Mouse (Mus musculus) liver, postnatal 0 days (tissue): ENCODE measurements at regions not wholly inside any gene's neighbourhood (a gene's known extent, or its start where the extent isn't known, plus 50 kb on each side); places are given as distances from the start of the nearest gene placed in this dataset.
"Not testable (repeated sequence)": the region's sequence is repeated elsewhere in the genome, so short reads cannot be mapped to it uniquely, and the experiment has no call there.

Source experiments
- ATAC-seq: fragments of 200-750 bp; cut with Nextera tagmentation; 2 replicates; pipeline ENCODE4 v1.8.0; 2017; ENCODE audit warnings: mild to moderate bottlenecking, moderate library complexity
- DNase-seq: peaks from one replicate; pipeline ENCODE4 v3.0.0-alpha.2; 2016
- H3K27ac ChIP-seq: fragments of 300-500 bp; sonication (generic); 2 replicates; pipeline ENCODE4 v1.5.1; 2014; ENCODE audit warnings: antibody characterized with exemption, moderate library complexity, mild to moderate bottlenecking, low read depth
- H3K27me3 ChIP-seq: fragments of 300-500 bp; sonication (generic); 2 replicates; pipeline ENCODE4 v1.6.1; 2014; ENCODE audit warnings: low read length, control low read depth, mixed read lengths; ENCODE audit not compliant: insufficient read depth
- H3K36me3 ChIP-seq: fragments of 300-500 bp; sonication (generic); replicated peaks from 2 replicates; pipeline ENCODE4 v1.6.1; 2014; ENCODE audit warnings: mild to moderate bottlenecking, control low read depth, low read length, moderate library complexity, mixed read lengths; ENCODE audit not compliant: insufficient read depth
- H3K4me1 ChIP-seq: fragments of 300-500 bp; sonication (generic); 2 replicates; pipeline ENCODE4 v1.6.1; 2014; ENCODE audit warnings: antibody characterized with exemption, mild to moderate bottlenecking, control low read depth; ENCODE audit not compliant: insufficient read depth
- H3K4me2 ChIP-seq: fragments of 300-500 bp; sonication (generic); 2 replicates; pipeline ENCODE4 v1.6.1; 2014; ENCODE audit warnings: low read depth, mild to moderate bottlenecking, low read length, moderate library complexity, mixed read lengths
- H3K4me3 ChIP-seq: fragments of 300-500 bp; sonication (generic); 2 replicates; pipeline ENCODE4 v1.5.1; 2014; ENCODE audit warnings: low read depth, low read length
- H3K9ac ChIP-seq: fragments of 300-500 bp; sonication (generic); replicated peaks from 2 replicates; pipeline ENCODE4 v1.6.1; 2014; ENCODE audit warnings: mild to moderate bottlenecking, moderate library complexity
- H3K9me3 ChIP-seq: fragments of 300-500 bp; sonication (generic); 2 replicates; pipeline ENCODE4 v1.6.1; 2016; ENCODE audit warnings: mild to moderate bottlenecking, control low read depth, low read length, mixed read lengths
- CTCF ChIP-seq: sonication (generic); IDR thresholded peaks from 2 replicates; pipeline ENCODE4 v1.5.1; 2016; ENCODE audit warnings: antibody characterized with exemption, low read depth
- EP300 ChIP-seq: IDR thresholded peaks from 2 replicates; pipeline ENCODE4 v1.6.1; 2016; ENCODE audit warnings: antibody characterized with exemption, low read depth, mild to moderate bottlenecking
- WGBS: fragments of 180-500 bp; shearing (Covaris S2); extraction: QIAGEN DNeasy Blood & Tissue Kit; methylation state at CpG from one replicate; pipeline ENCODE4 v1.1.7; 2014; ENCODE audit not compliant: insufficient replicate concordance; 5-methylcytosine and 5-hydroxymethylcytosine counted together

DNA sequence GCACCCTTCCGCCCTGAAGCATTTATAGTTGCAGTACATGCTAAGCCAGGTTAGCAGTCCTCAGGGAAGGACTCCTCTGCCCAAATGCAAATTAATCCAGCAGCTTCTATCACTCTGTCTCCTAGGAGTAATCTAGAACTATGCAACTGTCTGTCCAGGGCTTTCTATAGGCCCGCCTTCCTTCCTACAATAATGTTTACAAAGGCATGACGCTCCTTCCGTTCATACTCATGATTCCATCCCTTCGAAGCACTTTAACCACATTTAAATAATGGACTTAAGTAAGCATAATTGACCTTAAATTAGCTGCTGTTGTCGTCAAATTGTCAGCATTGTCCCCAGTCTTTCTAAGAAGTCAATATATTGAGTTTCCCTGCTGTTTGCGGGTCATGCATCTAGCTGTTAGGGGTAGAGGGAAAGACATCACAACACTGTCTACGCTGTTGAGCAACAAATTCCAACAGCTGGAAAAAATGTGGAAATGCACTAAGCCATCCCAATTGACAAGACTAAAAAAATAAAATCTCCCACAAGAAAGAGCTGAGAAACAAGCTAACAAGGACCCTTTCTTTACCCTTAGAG is 166.3 kb downstream of the Iqub start:
- Histone ChIP-seq H3K27me3 (no peaks in the 10 kb centered on the region), H3K4me2 (peak overlapping the region; percentile 18; the same call in 1 of the 2 replicates), H3K36me3 (no peaks in the 10 kb centered on the region), H3K9ac (no peak overlapping the region), H3K9me3 (no peaks in the 10 kb centered on the region), H3K4me3 (no peak overlapping the region), H3K27ac (peak overlapping the region; percentile 53; the same call in 1 of the 2 replicates), H3K4me1 (peaks cover 6% of the 10 kb centered on the region; the same call in 1 of the 2 replicates)
- 53% methylated on average over 8 of the region's 8 CpGs for WGBS
- TF ChIP-seq EP300 (no peak), CTCF (no peak)
- no peak for DNase-seq
- peak; percentile 67 for ATAC-seq

DNA sequence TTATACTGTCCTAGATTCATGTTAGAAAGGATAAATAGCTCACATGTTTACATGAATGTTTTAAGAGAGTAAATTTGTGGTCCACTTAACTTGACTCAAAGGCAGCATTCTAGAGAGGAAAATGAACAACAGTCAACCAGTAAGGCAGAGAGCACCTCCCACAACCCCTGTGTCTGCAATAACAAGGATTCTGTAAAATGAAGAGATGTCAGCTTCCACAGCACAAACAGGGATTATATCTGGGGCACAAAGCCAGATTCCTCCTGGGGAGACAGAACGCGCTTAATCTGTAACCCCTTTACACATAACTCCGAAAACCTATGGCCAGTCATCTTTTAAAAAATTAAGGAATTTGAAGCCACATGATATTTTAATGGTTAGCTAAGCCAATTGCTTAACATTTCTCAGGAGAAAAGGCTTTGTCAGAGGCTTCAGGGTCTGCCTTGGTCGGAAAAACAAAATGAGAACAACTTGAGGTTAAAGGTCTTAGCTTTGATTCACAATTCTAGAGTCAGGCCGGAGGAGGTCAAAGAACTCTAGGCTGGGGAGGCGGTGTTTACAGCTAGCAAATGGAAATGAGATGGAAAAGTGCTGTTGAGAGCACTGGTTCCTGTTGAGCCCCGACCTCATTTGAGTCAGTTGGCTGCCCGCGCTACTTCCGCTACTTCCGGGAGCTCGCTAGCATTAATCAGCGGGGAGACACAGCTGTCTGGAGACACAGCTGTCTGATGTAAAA is 167.0 kb downstream of the Iqub start:
- DNase-seq: peak; percentile 36

DNA sequence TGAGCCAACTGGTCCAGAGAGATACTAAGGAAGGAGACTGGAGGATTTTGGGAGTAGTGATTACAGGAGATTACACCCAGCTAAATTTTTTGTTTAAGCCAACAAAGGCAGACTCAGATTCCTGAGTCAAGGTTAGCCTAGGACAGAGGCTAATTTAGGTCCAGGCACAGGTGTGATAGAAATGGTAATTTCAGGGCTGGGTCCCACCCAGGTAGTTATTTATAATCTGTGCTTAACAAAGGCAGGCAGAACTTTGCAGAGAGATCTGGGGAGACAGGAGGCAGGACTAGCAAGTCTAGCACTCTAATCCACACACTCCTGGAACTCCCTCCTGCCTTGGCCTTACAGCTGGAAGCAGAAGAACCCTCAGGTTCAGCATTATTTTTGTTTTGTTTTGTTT is 172.4 kb downstream of the Iqub start:
- Histone ChIP-seq H3K9me3 (no peaks in the 10 kb centered on the region), H3K9ac (no peak overlapping the region), H3K27ac (no peak overlapping the region), H3K4me2 (no peak overlapping the region), H3K4me1 (no peaks in the 10 kb centered on the region), H3K4me3 (no peak overlapping the region), H3K36me3 (no peaks in the 10 kb centered on the region), H3K27me3 (no peaks in the 10 kb centered on the region)
- ATAC-seq (no peak), DNase-seq (no peak)
- TF ChIP-seq CTCF (no peak), EP300 (no peak)

More for the DNA sequence above, 167.0 kb downstream of the Iqub start:
- Histone ChIP-seq H3K27me3 (no peaks in the 10 kb centered on the region), H3K4me2 (peak overlapping the region; percentile 18; the same call in 1 of the 2 replicates), H3K27ac (peak overlapping the region; percentile 53; the same call in 1 of the 2 replicates), H3K9ac (no peak overlapping the region), H3K9me3 (no peaks in the 10 kb centered on the region), H3K36me3 (no peaks in the 10 kb centered on the region), H3K4me1 (peaks cover 6% of the 10 kb centered on the region; the same call in 1 of the 2 replicates), H3K4me3 (no peak overlapping the region)
- TF ChIP-seq CTCF: no peak
- TF ChIP-seq EP300: no peak
- WGBS: 62% methylated on average over 13 of the region's 13 CpGs
- ATAC-seq: peak; percentile 87

DNA sequence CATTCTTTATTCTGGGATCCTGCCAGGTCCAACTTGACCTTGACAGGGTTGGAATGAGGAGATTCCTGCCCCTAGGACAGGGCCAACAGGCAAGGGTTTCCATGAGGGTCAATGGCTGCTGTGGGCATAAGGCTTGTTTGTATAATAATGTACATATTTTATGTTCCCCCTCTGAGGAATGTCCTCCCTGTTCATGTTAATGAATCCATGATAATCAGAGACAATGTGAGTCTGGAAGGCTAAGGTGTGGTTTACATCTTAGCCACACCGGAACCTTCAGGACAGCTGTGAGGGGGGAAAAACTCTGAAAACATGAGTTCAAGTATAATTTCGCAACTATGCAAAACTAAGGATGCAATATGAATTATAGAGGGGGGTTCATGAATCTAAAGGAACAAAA is 172.8 kb downstream of the Iqub start:
- Histone ChIP-seq H3K4me1 (no peaks in the 10 kb centered on the region), H3K27ac (no peak overlapping the region), H3K9ac (no peak overlapping the region), H3K27me3 (no peaks in the 10 kb centered on the region), H3K4me3 (no peak overlapping the region), H3K4me2 (no peak overlapping the region), H3K9me3 (no peaks in the 10 kb centered on the region), H3K36me3 (no peaks in the 10 kb centered on the region)
- ATAC-seq (no peak), DNase-seq (no peak)
- WGBS: 83% methylated on average over 2 of the region's 2 CpGs
- TF ChIP-seq CTCF (no peak), EP300 (no peak)

DNA sequence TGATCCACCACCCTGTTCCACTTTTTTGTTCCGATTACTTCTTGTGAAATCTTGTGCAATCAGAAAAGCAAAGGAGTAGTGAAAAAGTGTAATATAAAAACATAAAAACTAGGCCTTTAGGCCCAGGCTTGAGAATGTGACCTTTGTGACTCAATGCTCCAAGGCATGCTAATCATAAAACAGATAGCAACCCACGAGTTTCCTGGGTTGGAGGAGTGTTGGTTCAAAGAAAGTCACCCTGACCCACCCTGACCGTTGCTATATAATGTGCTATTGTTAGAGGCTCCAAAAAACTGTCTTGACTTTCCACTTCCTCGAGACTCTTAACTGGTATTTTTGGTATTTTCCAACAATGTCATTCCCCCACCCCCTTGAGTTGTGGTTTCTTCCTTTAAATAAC is 172.2 kb upstream of the Slc13a1 start:
- not testable (repeated sequence) for H3K36me3 ChIP-seq, H3K27me3 ChIP-seq, H3K27ac ChIP-seq, H3K4me3 ChIP-seq, DNase-seq, H3K9me3 ChIP-seq, H3K9ac ChIP-seq, ATAC-seq, H3K4me2 ChIP-seq, H3K4me1 ChIP-seq
- WGBS: 52% methylated on average over 4 of the region's 4 CpGs

DNA sequence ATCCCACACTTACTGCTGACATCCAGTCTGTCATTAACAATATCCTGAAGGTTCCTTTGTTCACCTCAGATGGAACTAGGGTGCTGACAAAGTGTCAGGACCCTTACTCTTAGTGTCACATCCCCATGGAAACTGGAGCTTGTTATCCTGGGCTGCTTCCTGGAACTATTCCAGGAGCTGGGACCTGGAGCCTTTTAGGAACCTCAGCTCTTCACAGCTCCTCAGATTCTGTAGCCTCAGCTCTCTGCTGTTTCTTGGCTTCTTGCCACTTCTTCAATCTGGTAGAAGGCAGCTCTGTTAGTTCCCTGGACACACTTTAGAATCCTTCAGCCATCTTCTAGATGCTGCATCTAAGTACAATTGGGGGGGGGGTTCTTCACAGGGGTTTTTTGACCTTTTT is 157.3 kb upstream of the Slc13a1 start:
- H3K9ac ChIP-seq: no peak overlapping the region
- ATAC-seq (no peak), DNase-seq (no peak)
- no peaks in the 10 kb centered on the region for H3K27me3 ChIP-seq
- no peaks in the 10 kb centered on the region for H3K4me1 ChIP-seq
- H3K4me3 ChIP-seq: no peak overlapping the region
- no peaks in the 10 kb centered on the region for H3K9me3 ChIP-seq
- H3K36me3 ChIP-seq: no peaks in the 10 kb centered on the region
- no peak overlapping the region for H3K27ac ChIP-seq
- no peak overlapping the region for H3K4me2 ChIP-seq
- TF ChIP-seq CTCF (no peak), EP300 (no peak)
